Mouse (Mus musculus) heart, adult 2 months (tissue): ENCODE data around the gene Polr3b.

Experiments
- CTCF ChIP-seq: fragments of 200-600 bp; IDR thresholded peaks from 2 replicates; pipeline ENCODE4 v1.8.1; 2022; ENCODE audit warnings: antibody characterized with exemption, mild to moderate bottlenecking, moderate library complexity
- EP300 ChIP-seq: fragments of 200-500 bp; IDR thresholded peaks from 2 replicates; pipeline ENCODE4 v1.6.1; 2011; ENCODE audit warnings: low read depth, low read length, control low read depth; ENCODE audit not compliant: insufficient read depth
- POLR2A ChIP-seq: fragments of 200-500 bp; IDR thresholded peaks from 2 replicates; pipeline ENCODE4 v1.6.1; 2011; ENCODE audit warnings: mild to moderate bottlenecking, low read depth, low read length, control low read depth; ENCODE audit not compliant: insufficient read depth

DNA sequence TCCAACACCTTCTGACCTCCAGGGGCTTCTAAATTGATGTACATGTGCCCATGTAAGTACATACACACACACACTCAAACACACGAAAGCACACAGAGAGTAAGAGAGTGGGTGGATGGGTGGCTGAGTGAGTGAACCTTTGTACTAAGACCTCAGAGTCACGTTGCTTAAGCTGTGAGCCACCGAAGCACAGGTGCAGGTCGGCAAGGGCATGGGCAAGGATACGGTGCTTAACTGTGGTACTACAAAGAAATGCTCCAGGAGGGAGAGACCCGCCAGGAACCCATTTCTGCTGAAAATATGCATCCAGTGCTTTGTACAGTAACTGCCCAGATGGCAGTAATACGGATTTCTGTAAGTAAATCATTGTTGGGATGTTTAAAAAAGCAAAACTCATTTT lies 93.5 kb downstream of the Polr3b start:
- TF ChIP-seq EP300 (no peak), CTCF (no peak), POLR2A (no peak)
